Mouse (Mus musculus): ENCODE measurements around the gene Plau. TPM values are rescaled to one million over a fixed set of nuclear protein-coding genes. Genes with fewer than 3 reads are reported as not detected.

The Plau gene
- total and polyA plus RNA-seq, 3 experiments, result 5.0 TPM; not detected in 2

- peaks cover 55% of the 10 kb centered on the region for H3K36me3 ChIP-seq (replicated peaks)
- H3K4me1 ChIP-seq (ENCODE audit: insufficient read depth, low read depth, low read length), result peaks cover 47% of the 10 kb centered on the region
- DNase-seq (ENCODE audit: low spot score), result no peak
- peak overlapping the region; percentile 88; the same call in 1 of the 2 replicates for H3K4me3 ChIP-seq (ENCODE audit: low read depth, low read length)
- TF ChIP-seq CTCF (IDR thresholded peaks at IDR 0.05; ENCODE audit: low read depth, low read length) (no peak), GATA1 (IDR thresholded peaks at IDR 0.05; ENCODE audit: borderline replicate concordance, low read length) (no peak), POLR2AphosphoS5 (IDR thresholded peaks at IDR 0.05; ENCODE audit: insufficient replicate concordance, low read depth, low read length) (no peak), TAL1 (conservative IDR thresholded peaks at IDR 0.05; ENCODE audit: low read depth, low read length) (no peak), GATA2 (IDR thresholded peaks at IDR 0.05; ENCODE audit: borderline replicate concordance, low read depth, low read length) (no peak)
- no peaks in the 10 kb centered on the region for H3K27me3 ChIP-seq (ENCODE audit: insufficient read depth, low read length)
- no peak for ATAC-seq (ENCODE audit: extremely low read depth, insufficient number of reproducible peaks, low FRiP score, poor library complexity, severe bottlenecking)
- H3K9me3 ChIP-seq (replicated peaks), result no peaks in the 10 kb centered on the region
Observed at GRCm38 (mm10) chr14:20792243-20792921, 44.1 kb upstream of the Plau start.

- DNase-seq (ENCODE audit: low spot score) (peak; percentile 55), ATAC-seq (ENCODE audit: extremely low read depth, insufficient number of reproducible peaks, low FRiP score, poor library complexity, severe bottlenecking) (no peak)
- Histone ChIP-seq H3K4me3 (ENCODE audit: low read depth, low read length) (peak overlapping the region; percentile 88), H3K9me3 (replicated peaks) (no peaks in the 10 kb centered on the region), H3K27me3 (ENCODE audit: insufficient read depth, low read length) (peaks cover 5% of the 10 kb centered on the region; the same call in 1 of the 2 replicates), H3K36me3 (replicated peaks) (peaks cover 48% of the 10 kb centered on the region), H3K4me1 (ENCODE audit: insufficient read depth, low read depth, low read length) (peaks cover 42% of the 10 kb centered on the region)
- TF ChIP-seq TAL1 (conservative IDR thresholded peaks at IDR 0.05; ENCODE audit: low read depth, low read length) (no peak), GATA2 (IDR thresholded peaks at IDR 0.05; ENCODE audit: borderline replicate concordance, low read depth, low read length) (no peak), CTCF (IDR thresholded peaks at IDR 0.05; ENCODE audit: low read depth, low read length) (no peak), POLR2AphosphoS5 (IDR thresholded peaks at IDR 0.05; ENCODE audit: insufficient replicate concordance, low read depth, low read length) (no peak), GATA1 (IDR thresholded peaks at IDR 0.05; ENCODE audit: borderline replicate concordance, low read length) (no peak)
Observed at GRCm38 (mm10) chr14:20792922-20793757, 43.3 kb upstream of the Plau start.

GRCm38 (mm10) chr14:20793758-20794531 is 42.5 kb upstream of the Plau start, which contains the start of gene Camk2g:
TSS of gene Camk2g (minus strand) at chr14:20794088.
- Histone ChIP-seq H3K27me3 (ENCODE audit: insufficient read depth, low read length) (peaks cover 5% of the 10 kb centered on the region; the same call in 1 of the 2 replicates), H3K36me3 (replicated peaks) (peaks cover 40% of the 10 kb centered on the region), H3K4me3 (ENCODE audit: low read depth, low read length) (peak within 1 kb of the TSS; percentile 88), H3K9me3 (replicated peaks) (no peaks in the 10 kb centered on the region), H3K4me1 (ENCODE audit: insufficient read depth, low read depth, low read length) (peaks cover 45% of the 10 kb centered on the region)
- DNase-seq (ENCODE audit: low spot score) (peak; percentile 96), ATAC-seq (ENCODE audit: extremely low read depth, insufficient number of reproducible peaks, low FRiP score, poor library complexity, severe bottlenecking) (peak; percentile 77)
- TF ChIP-seq CTCF (IDR thresholded peaks at IDR 0.05; ENCODE audit: low read depth, low read length), result no peak
- TF ChIP-seq TAL1 (conservative IDR thresholded peaks at IDR 0.05; ENCODE audit: low read depth, low read length), result no peak
- no peak for TF ChIP-seq GATA1 (IDR thresholded peaks at IDR 0.05; ENCODE audit: borderline replicate concordance, low read length)
- TF ChIP-seq GATA2 (IDR thresholded peaks at IDR 0.05; ENCODE audit: borderline replicate concordance, low read depth, low read length), result no peak

GRCm38 (mm10) chr14:20794589-20794988 is 41.9 kb upstream of the Plau start:
- TF ChIP-seq CTCF (IDR thresholded peaks at IDR 0.05; ENCODE audit: low read depth, low read length), result no peak
- no peak for TF ChIP-seq TAL1 (conservative IDR thresholded peaks at IDR 0.05; ENCODE audit: low read depth, low read length)
- TF ChIP-seq GATA1 (IDR thresholded peaks at IDR 0.05; ENCODE audit: borderline replicate concordance, low read length), result no peak
- no peak for TF ChIP-seq POLR2AphosphoS5 (IDR thresholded peaks at IDR 0.05; ENCODE audit: insufficient replicate concordance, low read depth, low read length)
- no peak for TF ChIP-seq GATA2 (IDR thresholded peaks at IDR 0.05; ENCODE audit: borderline replicate concordance, low read depth, low read length)
- DNase-seq (ENCODE audit: low spot score) (no peak), ATAC-seq (ENCODE audit: extremely low read depth, insufficient number of reproducible peaks, low FRiP score, poor library complexity, severe bottlenecking) (no peak)
- no peaks in the 10 kb centered on the region for H3K9me3 ChIP-seq (replicated peaks)
- peaks cover 45% of the 10 kb centered on the region for H3K4me1 ChIP-seq (ENCODE audit: insufficient read depth, low read depth, low read length)
- peaks cover 9% of the 10 kb centered on the region; the same call in 1 of the 2 replicates for H3K27me3 ChIP-seq (ENCODE audit: insufficient read depth, low read length)
- H3K36me3 ChIP-seq (replicated peaks), result peaks cover 34% of the 10 kb centered on the region
- H3K4me3 ChIP-seq (ENCODE audit: low read depth, low read length), result peak overlapping the region; percentile 88

GRCm38 (mm10) chr14:20795423-20796152 is 40.9 kb upstream of the Plau start:
- no peak for TF ChIP-seq GATA2 (IDR thresholded peaks at IDR 0.05; ENCODE audit: borderline replicate concordance, low read depth, low read length)
- no peak for TF ChIP-seq CTCF (IDR thresholded peaks at IDR 0.05; ENCODE audit: low read depth, low read length)
- TF ChIP-seq GATA1 (IDR thresholded peaks at IDR 0.05; ENCODE audit: borderline replicate concordance, low read length), result no peak
- TF ChIP-seq POLR2AphosphoS5 (IDR thresholded peaks at IDR 0.05; ENCODE audit: insufficient replicate concordance, low read depth, low read length), result no peak
- TF ChIP-seq TAL1 (conservative IDR thresholded peaks at IDR 0.05; ENCODE audit: low read depth, low read length), result no peak
- no peak for ATAC-seq (ENCODE audit: extremely low read depth, insufficient number of reproducible peaks, low FRiP score, poor library complexity, severe bottlenecking)
- Histone ChIP-seq H3K4me3 (ENCODE audit: low read depth, low read length) (peak overlapping the region; percentile 30; the same call in 1 of the 2 replicates), H3K36me3 (replicated peaks) (peaks cover 24% of the 10 kb centered on the region), H3K9me3 (replicated peaks) (no peaks in the 10 kb centered on the region), H3K4me1 (ENCODE audit: insufficient read depth, low read depth, low read length) (peaks cover 45% of the 10 kb centered on the region), H3K27me3 (ENCODE audit: insufficient read depth, low read length) (peaks cover 15% of the 10 kb centered on the region)
- no peak for DNase-seq (ENCODE audit: low spot score)
